ENCODE assay signal across 8 mouse cellular contexts in the genomic region with DNA sequence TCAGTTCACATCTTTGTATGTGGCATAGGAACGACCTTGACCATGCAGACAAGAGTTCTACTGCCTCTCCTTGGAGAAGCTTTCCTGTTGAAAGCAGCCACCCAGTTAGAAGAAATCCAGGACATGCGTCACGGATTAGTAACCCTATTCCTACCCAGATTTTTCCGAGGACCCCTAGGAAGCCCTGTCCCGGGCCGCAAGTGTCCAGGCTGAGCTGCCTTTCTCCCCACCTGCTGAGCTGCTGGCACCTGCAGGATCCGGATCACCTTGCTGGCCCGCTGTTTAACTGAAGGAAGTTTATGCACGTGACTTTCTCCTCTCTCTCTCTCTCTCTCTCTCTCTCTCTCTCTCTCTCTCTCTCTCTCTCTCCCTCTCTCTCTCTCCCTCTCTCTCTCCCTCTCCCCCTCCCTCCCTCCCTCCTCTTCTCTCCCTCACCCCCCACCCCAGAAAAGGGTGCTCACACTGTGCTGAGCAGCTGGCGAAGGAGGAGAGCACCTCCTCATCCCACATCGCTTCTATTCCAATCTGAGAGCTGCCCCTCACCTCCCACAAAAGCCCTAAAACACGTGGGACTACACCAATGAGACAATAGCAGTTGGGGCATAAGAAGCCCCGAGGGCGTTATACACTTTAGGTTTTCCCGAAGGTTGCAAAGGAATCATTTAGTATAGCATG. TPM values are rescaled to one million over a fixed set of nuclear protein-coding genes. Genes with fewer than 3 reads are reported as not detected.
A peak's percentile ranks its signal among the peaks of the same experiment; 100 is the strongest.
DNase-seq lines count a peak whose midpoint lies in the region; ATAC-seq and TF ChIP-seq lines count a peak whose summit lies in the region.

No protein-coding gene starts in this region.

- peak overlapping the region; percentile 100 for H3K4me2 ChIP-seq in stomach, postnatal 0 days (replicated peaks; ENCODE audit: low read depth)

- H3K4me3 ChIP-seq in heart, adult 2 months, result peak overlapping the region; percentile 88
- H3K4me3 ChIP-seq in stomach, postnatal 0 days (ENCODE audit: low read depth, low read length), result peak overlapping the region; percentile 70

- peaks cover 7% of the 10 kb centered on the region for H3K27me3 ChIP-seq in heart, adult 2 months (ENCODE audit: control insufficient read depth, insufficient read depth, low read length)
- no peaks in the 10 kb centered on the region for H3K27me3 ChIP-seq in stomach, postnatal 0 days (ENCODE audit: control insufficient read depth, insufficient read depth, low read length)

- TF ChIP-seq CTCF in heart, adult 2 months (IDR thresholded peaks at IDR 0.05), result no peak
- TF ChIP-seq CTCF in stomach, postnatal 0 days (IDR thresholded peaks at IDR 0.05; ENCODE audit: low read depth), result no peak

- no peak for TF ChIP-seq POLR2A in heart, adult 2 months (IDR thresholded peaks at IDR 0.05; ENCODE audit: insufficient read depth, low read depth, low read length)

- WGBS in heart, adult 2 months, result 4% methylated on average over 15 of the region's 15 CpGs
- WGBS in stomach, postnatal 0 days, result 4% methylated on average over 15 of the region's 15 CpGs

- H3K9me3 ChIP-seq in stomach, postnatal 0 days (ENCODE audit: control insufficient read depth, low read length), result no peaks in the 10 kb centered on the region

- no peak for TF ChIP-seq EP300 in heart, adult 2 months (IDR thresholded peaks at IDR 0.05; ENCODE audit: insufficient read depth, low read depth, low read length)
- TF ChIP-seq EP300 in stomach, postnatal 0 days (optimal IDR thresholded peaks at IDR 0.05), result no peak

- ATAC-seq in stomach, postnatal 0 days (ENCODE audit: low FRiP score, low TSS enrichment), result peak; percentile 24; the same call in 1 of the 2 replicates

- H3K4me1 ChIP-seq in heart, adult 2 months (ENCODE audit: control insufficient read depth, insufficient read depth, low read length), result no peaks in the 10 kb centered on the region
- no peaks in the 10 kb centered on the region for H3K4me1 ChIP-seq in stomach, postnatal 0 days (replicated peaks; ENCODE audit: control insufficient read depth, insufficient read depth)

- no peaks in the 10 kb centered on the region for H3K79me2 ChIP-seq in heart, adult 2 months (replicated peaks; ENCODE audit: control insufficient read depth, insufficient read depth, low read length)

- H3K9ac ChIP-seq in heart, adult 2 months (ENCODE audit: low read depth, low read length), result no peak overlapping the region
- no peak overlapping the region for H3K9ac ChIP-seq in stomach, postnatal 0 days (ENCODE audit: low read length)

- DNase-seq in adrenal gland, adult 2 months, result peak; percentile 9
- DNase-seq in adrenal gland, postnatal 4 days (ENCODE audit: low spot score in 2 of 2), result no peak
- DNase-seq in cerebellum, adult 9-10 months, result peak; percentile 57
- DNase-seq in heart, adult 2 months, result peak; percentile 8 to 23
- peak; percentile 46 for DNase-seq in kidney, adult 9 months
- DNase-seq in lung, postnatal 36 days, result peak; percentile 4
- peak; percentile 35 for DNase-seq in stomach, postnatal 0 days (ENCODE audit: low spot score)
- no peak for DNase-seq in adrenal gland, postnatal 36 days

- peak overlapping the region; percentile 70 for H3K27ac ChIP-seq in heart, adult 2 months
- H3K27ac ChIP-seq in stomach, postnatal 0 days (replicated peaks), result no peak overlapping the region

- no peaks in the 10 kb centered on the region for H3K36me3 ChIP-seq in heart, adult 2 months (ENCODE audit: control insufficient read depth, insufficient read depth, low read length)
- no peaks in the 10 kb centered on the region for H3K36me3 ChIP-seq in stomach, postnatal 0 days (ENCODE audit: control insufficient read depth, insufficient read depth, low read length)

- intact Hi-C loops in heart, adult 2 months (cut with DNase I), result loop anchor here (5.0 kb wide), 1 partner anchor 35 kb away; no protein-coding TSS in a partner anchor

RNA-seq across cellular contexts. Expression of a gene that starts 0.7 kb away (rescaled TPM):
- total RNA-seq in adrenal gland, adult 2 months (2021), result 10 to 100 TPM in 1 of 2 experiments, 1 to 10 TPM in 1; 7.9 to 14.7 TPM
- 1.0 and 1.1 TPM in 2 replicates for polyA plus RNA-seq in adrenal gland, adult 2 months (2012; rRNA removed)
- total RNA-seq in adrenal gland, postnatal 4 days (2021), result 10 to 100 TPM in 1 of 2 experiments, 1 to 10 TPM in 1; 9.0 to 10.7 TPM
- 100 to 1,000 TPM in 1 of 2 experiments, 10 to 100 TPM in 1; 81.2 to 101 TPM for total RNA-seq in heart, adult 2 months (2021)
- polyA plus RNA-seq in heart, adult 2 months (2012; rRNA removed), result 30.5 and 57.6 TPM in 2 replicates
- polyA plus RNA-seq in stomach, postnatal 0 days (2015; fragmentation: Nextera tagmentation; extraction: Ambion mirVana), result 1.7 and 2.8 TPM in 2 replicates
- 1 to 10 TPM; 7.9 to 10.0 TPM for total RNA-seq in adrenal gland, postnatal 36 days (2021)

RNA-seq across cellular contexts. Expression of a gene that starts 31.5 kb away (rescaled TPM):
- 1 to 10 TPM; 2.2 to 4.6 TPM for total RNA-seq in adrenal gland, adult 2 months (2021)
- polyA plus RNA-seq in adrenal gland, adult 2 months (2012; rRNA removed), result 0.56 and 0.75 TPM in 2 replicates
- total RNA-seq in adrenal gland, postnatal 4 days (2021), result 1 to 10 TPM; 7.6 to 10.0 TPM
- 1 to 10 TPM; 4.1 to 4.9 TPM for total RNA-seq in heart, adult 2 months (2021)
- 1.1 TPM in 2 replicates for polyA plus RNA-seq in heart, adult 2 months (2012; rRNA removed)
- 2.2 and 2.3 TPM in 2 replicates for polyA plus RNA-seq in stomach, postnatal 0 days (2015; fragmentation: Nextera tagmentation; extraction: Ambion mirVana)
- 1 to 10 TPM; 1.6 to 3.1 TPM for total RNA-seq in adrenal gland, postnatal 36 days (2021)

RNA-seq across cellular contexts. Expression of a gene that starts 49.0 kb away (rescaled TPM):
- 10 to 100 TPM; 61.5 to 71.4 TPM for total RNA-seq in adrenal gland, adult 2 months (2021)
- polyA plus RNA-seq in adrenal gland, adult 2 months (2012; rRNA removed), result 12.5 and 14.2 TPM in 2 replicates
- 10 to 100 TPM; 63.1 to 65.9 TPM for total RNA-seq in adrenal gland, postnatal 4 days (2021)
- 10 to 100 TPM; 40.8 to 41.9 TPM for total RNA-seq in heart, adult 2 months (2021)
- polyA plus RNA-seq in heart, adult 2 months (2012; rRNA removed), result 14.1 and 20.1 TPM in 2 replicates
- 35.1 TPM in 2 replicates for polyA plus RNA-seq in stomach, postnatal 0 days (2015; fragmentation: Nextera tagmentation; extraction: Ambion mirVana)
- 10 to 100 TPM; 74.0 to 86.9 TPM for total RNA-seq in adrenal gland, postnatal 36 days (2021)

Comparison
In these comparisons a context has a peak if more than half of its experiments do, and no peak if none do; other contexts are left out.
1. DNase-seq: peak in adrenal gland, adult 2 months (single experiment), cerebellum, adult 9-10 months (single experiment), heart, adult 2 months (2 of 2), kidney, adult 9 months (single experiment), lung, postnatal 36 days (single experiment) and stomach, postnatal 0 days (single experiment); none in adrenal gland, postnatal 4 days (0 of 2) and adrenal gland, postnatal 36 days (0 of 2).
2. RNA of a gene that starts 0.7 kb away (total RNA-seq): 81.2 to 101 TPM in heart, adult 2 months; 7.9 to 14.7 TPM in adrenal gland, adult 2 months, 9.0 to 10.7 TPM in adrenal gland, postnatal 4 days and 7.9 to 10.0 TPM in adrenal gland, postnatal 36 days; every median in the first group is over 4 times any median in the second.